ENCODE assay signal across 8 mouse cellular contexts in genomic region chr7:44547725-44548124, GRCm38 (mm10). TPM values are rescaled to one million over a fixed set of nuclear protein-coding genes. Genes with fewer than 3 reads are reported as not detected.
A peak's percentile ranks its signal among the peaks of the same experiment; 100 is the strongest.
DNase-seq lines count a peak whose midpoint lies in the region; ATAC-seq and TF ChIP-seq lines count a peak whose summit lies in the region.

No protein-coding gene starts in this region.

- no peak for DNase-seq in lung, postnatal 0 days (ENCODE audit: low spot score)
- DNase-seq in lung, postnatal 10 days, result no peak
- no peak for DNase-seq in kidney, postnatal 10 days
- DNase-seq in kidney, adult 2 months, result no peak

- no peak for TF ChIP-seq EP300 in lung, postnatal 0 days (IDR thresholded peaks at IDR 0.05)

- WGBS in lung, postnatal 0 days, result 14% methylated on average over 5 of the region's 5 CpGs
- WGBS in embryonic facial prominence, embryonic 15.5 days, result 18% methylated on average over 5 of the region's 5 CpGs
- 24% methylated on average over 5 of the region's 5 CpGs for WGBS in intestine, postnatal 0 days
- WGBS in small intestine, adult 2 months, result 19% methylated on average over 5 of the region's 5 CpGs
- WGBS in kidney, adult 2 months, result 16% methylated on average over 5 of the region's 5 CpGs

- H3K27ac ChIP-seq in lung, postnatal 0 days (ENCODE audit: low read length), result peak overlapping the region; percentile 38; the same call in 1 of the 2 replicates
- peak overlapping the region; percentile 86; the same call in 1 of the 2 replicates for H3K27ac ChIP-seq in embryonic facial prominence, embryonic 15.5 days (replicated peaks)
- no peak overlapping the region for H3K27ac ChIP-seq in intestine, postnatal 0 days (ENCODE audit: low read depth, low read length)
- H3K27ac ChIP-seq in small intestine, adult 2 months (ENCODE audit: insufficient read depth, low read depth, low read length), result no peak overlapping the region
- no peak overlapping the region for H3K27ac ChIP-seq in kidney, adult 2 months (ENCODE audit: insufficient read depth, low read depth, low read length)

- no peak for TF ChIP-seq POLR2A in small intestine, adult 2 months (IDR thresholded peaks at IDR 0.05; ENCODE audit: low read depth, low read length)
- TF ChIP-seq POLR2A in kidney, adult 2 months (IDR thresholded peaks at IDR 0.05; ENCODE audit: low read depth, low read length), result no peak

- H3K4me2 ChIP-seq in lung, postnatal 0 days (replicated peaks; ENCODE audit: low read depth, low read length), result peak overlapping the region; percentile 81
- peak overlapping the region; percentile 87 for H3K4me2 ChIP-seq in embryonic facial prominence, embryonic 15.5 days (replicated peaks)
- H3K4me2 ChIP-seq in intestine, postnatal 0 days (replicated peaks; ENCODE audit: low read depth), result peak overlapping the region; percentile 95

- H3K9me3 ChIP-seq in lung, postnatal 0 days (ENCODE audit: low read length), result no peaks in the 10 kb centered on the region
- no peaks in the 10 kb centered on the region for H3K9me3 ChIP-seq in embryonic facial prominence, embryonic 15.5 days (replicated peaks)
- no peaks in the 10 kb centered on the region for H3K9me3 ChIP-seq in intestine, postnatal 0 days (ENCODE audit: control insufficient read depth)

- H3K4me3 ChIP-seq in lung, postnatal 0 days (ENCODE audit: low read depth, low read length), result peak overlapping the region; percentile 58
- H3K4me3 ChIP-seq in embryonic facial prominence, embryonic 15.5 days (replicated peaks), result peak overlapping the region; percentile 70
- peak overlapping the region; percentile 60 for H3K4me3 ChIP-seq in intestine, postnatal 0 days (ENCODE audit: low read depth, low read length)
- H3K4me3 ChIP-seq in small intestine, adult 2 months (ENCODE audit: low read depth, low read length), result peak overlapping the region; percentile 68
- H3K4me3 ChIP-seq in kidney, adult 2 months (ENCODE audit: insufficient read depth, low read depth, low read length), result no peak overlapping the region

- no peak for TF ChIP-seq CTCF in lung, postnatal 0 days (IDR thresholded peaks at IDR 0.05)
- TF ChIP-seq CTCF in intestine, postnatal 0 days (IDR thresholded peaks at IDR 0.05; ENCODE audit: low read depth), result no peak
- no peak for TF ChIP-seq CTCF in small intestine, adult 2 months (IDR thresholded peaks at IDR 0.05; ENCODE audit: extremely low read depth, insufficient read length, insufficient replicate concordance, low read depth, low read length)
- no peak for TF ChIP-seq CTCF in kidney, adult 2 months (conservative IDR thresholded peaks at IDR 0.05; ENCODE audit: insufficient read depth, insufficient read length, low read depth, low read length)

- no peaks in the 10 kb centered on the region for H3K27me3 ChIP-seq in lung, postnatal 0 days (replicated peaks; ENCODE audit: insufficient read depth, low read length)
- no peaks in the 10 kb centered on the region for H3K27me3 ChIP-seq in embryonic facial prominence, embryonic 15.5 days
- no peaks in the 10 kb centered on the region for H3K27me3 ChIP-seq in intestine, postnatal 0 days (replicated peaks; ENCODE audit: control insufficient read depth, insufficient read depth, low read length)
- no peaks in the 10 kb centered on the region for H3K27me3 ChIP-seq in small intestine, adult 2 months (ENCODE audit: control insufficient read depth, insufficient read depth, low read length)
- H3K27me3 ChIP-seq in kidney, adult 2 months (replicated peaks; ENCODE audit: control insufficient read depth, insufficient read depth, low read length), result no peaks in the 10 kb centered on the region

- peaks cover 2% of the 10 kb centered on the region; the same call in 1 of the 2 replicates for H3K4me1 ChIP-seq in lung, postnatal 0 days (ENCODE audit: insufficient read depth, low read depth, low read length)
- peaks cover 22% of the 10 kb centered on the region for H3K4me1 ChIP-seq in embryonic facial prominence, embryonic 15.5 days
- H3K4me1 ChIP-seq in intestine, postnatal 0 days (replicated peaks; ENCODE audit: control insufficient read depth, insufficient read depth, low read length), result no peaks in the 10 kb centered on the region
- H3K4me1 ChIP-seq in small intestine, adult 2 months (ENCODE audit: control insufficient read depth, insufficient read depth, insufficient read length, low read length), result peaks cover 7% of the 10 kb centered on the region; the same call in 1 of the 2 replicates
- 0 out of 2 replicates have a peak, but pooled peaks cover 2% of the 10 kb centered on the region for H3K4me1 ChIP-seq in kidney, adult 2 months (ENCODE audit: control insufficient read depth, insufficient read depth, low read length)

- H3K9ac ChIP-seq in lung, postnatal 0 days (replicated peaks; ENCODE audit: low read depth), result peak overlapping the region; percentile 27; the same call in 1 of the 2 replicates
- peak overlapping the region; percentile 51 for H3K9ac ChIP-seq in embryonic facial prominence, embryonic 15.5 days
- peak overlapping the region; percentile 43; the same call in 1 of the 2 replicates for H3K9ac ChIP-seq in intestine, postnatal 0 days (ENCODE audit: low read depth, low read length)

- no peak for ATAC-seq in lung, postnatal 0 days
- no peak for ATAC-seq in embryonic facial prominence, embryonic 15.5 days (ENCODE audit: insufficient number of reproducible peaks, low FRiP score, low TSS enrichment, low read depth)
- ATAC-seq in intestine, postnatal 0 days, result no peak
- no peak for ATAC-seq in granulocyte monocyte progenitor cell, adult 5-6 weeks (replicated peaks; ENCODE audit: poor library complexity, severe bottlenecking)

- peaks cover 17% of the 10 kb centered on the region for H3K36me3 ChIP-seq in lung, postnatal 0 days (ENCODE audit: insufficient read depth, low read length)
- H3K36me3 ChIP-seq in embryonic facial prominence, embryonic 15.5 days, result peaks cover 34% of the 10 kb centered on the region
- peaks cover 37% of the 10 kb centered on the region for H3K36me3 ChIP-seq in intestine, postnatal 0 days (ENCODE audit: control insufficient read depth, insufficient read depth)
- H3K36me3 ChIP-seq in small intestine, adult 2 months (ENCODE audit: control insufficient read depth, insufficient read depth, low read length), result peaks cover 34% of the 10 kb centered on the region
- H3K36me3 ChIP-seq in kidney, adult 2 months (ENCODE audit: control insufficient read depth, insufficient read depth, low read length), result peaks cover 6% of the 10 kb centered on the region

RNA-seq across cellular contexts. Expression of gene Pold1, which starts 0.9 kb away (rescaled TPM):
- 13.5 and 17.5 TPM in 2 replicates for polyA plus RNA-seq in lung, postnatal 0 days (2015; fragmentation: Nextera tagmentation; extraction: Ambion mirVana)
- 77.9 and 86.2 TPM in 2 replicates for polyA plus RNA-seq in embryonic facial prominence, embryonic 15.5 days (2015; fragmentation: Nextera tagmentation; extraction: Ambion mirVana)
- 16.8 and 18.3 TPM in 2 replicates for polyA plus RNA-seq in intestine, postnatal 0 days (2015; fragmentation: Nextera tagmentation; extraction: Ambion mirVana)
- polyA plus RNA-seq in small intestine, adult 2 months (2012; rRNA removed), result 27.3 and 46.9 TPM in 2 replicates
- 102 and 131 TPM in 2 replicates for total RNA-seq in granulocyte monocyte progenitor cell, adult 5-6 weeks (2014; fragmentation: Nextera tagmentation)
- total RNA-seq in granulocyte monocyte progenitor cell, adult 5-6 weeks (2017), result 63.4 and 70.2 TPM in 2 replicates
- polyA plus RNA-seq in kidney, adult 2 months (2012; rRNA removed), result 12.7 and 14.2 TPM in 2 replicates

RNA-seq across cellular contexts. Expression of gene Nr1h2, which starts 6.0 kb away (rescaled TPM):
- polyA plus RNA-seq in lung, postnatal 0 days (2015; fragmentation: Nextera tagmentation; extraction: Ambion mirVana), result 74.8 and 84.3 TPM in 2 replicates
- polyA plus RNA-seq in embryonic facial prominence, embryonic 15.5 days (2015; fragmentation: Nextera tagmentation; extraction: Ambion mirVana), result 76.9 and 83.4 TPM in 2 replicates
- 71.3 and 73.9 TPM in 2 replicates for polyA plus RNA-seq in intestine, postnatal 0 days (2015; fragmentation: Nextera tagmentation; extraction: Ambion mirVana)
- polyA plus RNA-seq in small intestine, adult 2 months (2012; rRNA removed), result 174 and 295 TPM in 2 replicates
- total RNA-seq in granulocyte monocyte progenitor cell, adult 5-6 weeks (2014; fragmentation: Nextera tagmentation), result 56.8 and 63.3 TPM in 2 replicates
- total RNA-seq in granulocyte monocyte progenitor cell, adult 5-6 weeks (2017), result 21.5 and 34.6 TPM in 2 replicates
- polyA plus RNA-seq in kidney, adult 2 months (2012; rRNA removed), result 136 and 159 TPM in 2 replicates

RNA-seq across cellular contexts. Expression of gene Spib, which starts 15.9 kb away (rescaled TPM):
- 0.72 and 1.2 TPM in 2 replicates for polyA plus RNA-seq in lung, postnatal 0 days (2015; fragmentation: Nextera tagmentation; extraction: Ambion mirVana)
- 1.2 and 1.4 TPM in 2 replicates for polyA plus RNA-seq in embryonic facial prominence, embryonic 15.5 days (2015; fragmentation: Nextera tagmentation; extraction: Ambion mirVana)
- polyA plus RNA-seq in intestine, postnatal 0 days (2015; fragmentation: Nextera tagmentation; extraction: Ambion mirVana), result 0.17 and 0.33 TPM in 2 replicates
- polyA plus RNA-seq in small intestine, adult 2 months (2012; rRNA removed), result 8.6 and 18.7 TPM in 2 replicates
- total RNA-seq in granulocyte monocyte progenitor cell, adult 5-6 weeks (2014; fragmentation: Nextera tagmentation), result 0.38 TPM in 1 of 2 replicates, not detected in the other
- total RNA-seq in granulocyte monocyte progenitor cell, adult 5-6 weeks (2017), result not detected in 2 replicates
- 0.88 and 8.3 TPM in 2 replicates for polyA plus RNA-seq in kidney, adult 2 months (2012; rRNA removed)

RNA-seq across cellular contexts. Expression of gene Mybpc2, which starts 23.3 kb away (rescaled TPM):
- polyA plus RNA-seq in lung, postnatal 0 days (2015; fragmentation: Nextera tagmentation; extraction: Ambion mirVana), result 0.37 and 0.46 TPM in 2 replicates
- polyA plus RNA-seq in embryonic facial prominence, embryonic 15.5 days (2015; fragmentation: Nextera tagmentation; extraction: Ambion mirVana), result 0.18 and 0.81 TPM in 2 replicates
- polyA plus RNA-seq in intestine, postnatal 0 days (2015; fragmentation: Nextera tagmentation; extraction: Ambion mirVana), result 0.13 and 0.18 TPM in 2 replicates
- polyA plus RNA-seq in small intestine, adult 2 months (2012; rRNA removed), result 0.13 TPM in 2 replicates
- total RNA-seq in granulocyte monocyte progenitor cell, adult 5-6 weeks (2014; fragmentation: Nextera tagmentation), result not detected in 2 replicates
- not detected in 2 replicates for total RNA-seq in granulocyte monocyte progenitor cell, adult 5-6 weeks (2017)
- polyA plus RNA-seq in kidney, adult 2 months (2012; rRNA removed), result 0.12 and 6.4 TPM in 2 replicates

RNA-seq across cellular contexts. Expression of gene Napsa, which starts 24.5 kb away (rescaled TPM):
- 824 and 832 TPM in 2 replicates for polyA plus RNA-seq in lung, postnatal 0 days (2015; fragmentation: Nextera tagmentation; extraction: Ambion mirVana)
- 2.8 and 2.9 TPM in 2 replicates for polyA plus RNA-seq in embryonic facial prominence, embryonic 15.5 days (2015; fragmentation: Nextera tagmentation; extraction: Ambion mirVana)
- polyA plus RNA-seq in intestine, postnatal 0 days (2015; fragmentation: Nextera tagmentation; extraction: Ambion mirVana), result 0.99 and 1.1 TPM in 2 replicates
- 6.4 and 11.1 TPM in 2 replicates for polyA plus RNA-seq in small intestine, adult 2 months (2012; rRNA removed)
- 258 and 328 TPM in 2 replicates for total RNA-seq in granulocyte monocyte progenitor cell, adult 5-6 weeks (2014; fragmentation: Nextera tagmentation)
- 107 and 112 TPM in 2 replicates for total RNA-seq in granulocyte monocyte progenitor cell, adult 5-6 weeks (2017)
- polyA plus RNA-seq in kidney, adult 2 months (2012; rRNA removed), result 4,402 and 6,941 TPM in 2 replicates

Comparison
In these comparisons a context has a peak if more than half of its experiments do, and no peak if none do; other contexts are left out.
1. H3K27ac ChIP-seq: peak in lung, postnatal 0 days (single experiment) and embryonic facial prominence, embryonic 15.5 days (single experiment); none in intestine, postnatal 0 days (single experiment), small intestine, adult 2 months (single experiment) and kidney, adult 2 months (single experiment).
2. Peak in every context shown above with its lines, with median percentiles within 50 percentile points of each other: H3K4me2 ChIP-seq and H3K9ac ChIP-seq.